Mouse (Mus musculus) cerebellum, adult 9-11 months (tissue): ENCODE measurements around the gene Ankrd35.
A peak's percentile ranks its signal among the peaks of the same experiment; 100 is the strongest.
"Not testable (repeated sequence)": the region's sequence is repeated elsewhere in the genome, so short reads cannot be mapped to it uniquely, and the experiment has no call there.

Source experiments
- DNase-seq: peaks from one replicate; pipeline ENCODE4 v3.0.0; 2022

Gene Ankrd35

DNA sequence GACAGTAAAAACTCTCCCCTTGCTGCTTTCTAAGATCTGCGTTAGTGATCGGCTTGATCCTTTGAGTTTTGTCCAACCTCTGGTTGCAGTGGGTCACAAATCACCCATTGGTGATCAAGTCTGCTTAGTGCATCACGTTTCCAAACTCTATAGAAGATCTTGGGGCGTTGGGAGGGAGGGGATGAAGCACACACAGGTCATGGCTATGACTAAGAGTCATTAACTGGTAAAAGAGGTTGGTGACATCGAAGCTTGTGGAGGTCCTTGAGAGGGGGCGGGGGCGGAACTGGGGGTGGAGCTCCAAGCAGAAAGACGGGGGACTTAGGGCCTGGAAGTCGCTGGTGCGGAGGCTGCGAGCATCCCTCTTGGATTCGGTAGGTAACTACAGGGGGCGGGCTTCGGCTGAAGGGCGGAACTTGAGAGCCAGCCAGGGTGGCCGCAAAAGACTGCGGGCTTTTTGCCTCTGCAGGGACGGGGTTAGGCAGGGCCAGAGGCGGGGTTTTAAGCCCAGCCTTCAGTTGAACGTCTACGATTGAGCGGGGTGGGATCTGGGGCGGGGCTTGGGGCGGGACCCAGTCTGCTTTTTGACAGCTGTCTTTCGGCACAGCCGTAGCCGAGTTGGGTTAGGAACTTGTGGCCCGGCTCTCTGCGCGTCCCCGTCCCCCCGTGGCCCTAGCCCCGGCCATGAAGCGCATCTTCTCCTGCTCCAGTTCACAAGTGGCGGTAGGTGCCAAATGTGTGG lies at the start of gene Ankrd35:
Gene Ankrd35, plus strand, starts transcription at position 405 of the 742 bp plus-strand sequence.
- peak; percentile 89 for DNase-seq

DNA sequence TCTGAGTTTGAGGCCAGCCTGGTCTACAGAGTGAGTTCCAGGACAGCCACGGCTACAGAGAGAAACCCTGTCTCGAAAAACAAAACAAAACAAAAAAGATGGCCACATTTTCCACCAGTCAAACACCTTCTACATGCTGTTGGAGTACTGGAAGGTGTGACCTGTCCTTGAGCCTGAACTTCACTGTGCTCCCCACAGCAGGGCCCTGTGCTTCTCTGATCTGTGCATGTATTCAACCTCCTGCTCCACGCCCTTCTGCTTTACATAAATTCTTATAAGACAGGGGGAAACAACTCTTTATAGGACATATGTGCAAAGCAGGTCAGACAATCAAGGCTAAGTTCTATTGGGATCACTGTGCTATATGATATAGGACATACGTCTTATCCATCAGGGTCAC lies 46.7 kb upstream of the Ankrd35 start:
- no peak for DNase-seq

DNA sequence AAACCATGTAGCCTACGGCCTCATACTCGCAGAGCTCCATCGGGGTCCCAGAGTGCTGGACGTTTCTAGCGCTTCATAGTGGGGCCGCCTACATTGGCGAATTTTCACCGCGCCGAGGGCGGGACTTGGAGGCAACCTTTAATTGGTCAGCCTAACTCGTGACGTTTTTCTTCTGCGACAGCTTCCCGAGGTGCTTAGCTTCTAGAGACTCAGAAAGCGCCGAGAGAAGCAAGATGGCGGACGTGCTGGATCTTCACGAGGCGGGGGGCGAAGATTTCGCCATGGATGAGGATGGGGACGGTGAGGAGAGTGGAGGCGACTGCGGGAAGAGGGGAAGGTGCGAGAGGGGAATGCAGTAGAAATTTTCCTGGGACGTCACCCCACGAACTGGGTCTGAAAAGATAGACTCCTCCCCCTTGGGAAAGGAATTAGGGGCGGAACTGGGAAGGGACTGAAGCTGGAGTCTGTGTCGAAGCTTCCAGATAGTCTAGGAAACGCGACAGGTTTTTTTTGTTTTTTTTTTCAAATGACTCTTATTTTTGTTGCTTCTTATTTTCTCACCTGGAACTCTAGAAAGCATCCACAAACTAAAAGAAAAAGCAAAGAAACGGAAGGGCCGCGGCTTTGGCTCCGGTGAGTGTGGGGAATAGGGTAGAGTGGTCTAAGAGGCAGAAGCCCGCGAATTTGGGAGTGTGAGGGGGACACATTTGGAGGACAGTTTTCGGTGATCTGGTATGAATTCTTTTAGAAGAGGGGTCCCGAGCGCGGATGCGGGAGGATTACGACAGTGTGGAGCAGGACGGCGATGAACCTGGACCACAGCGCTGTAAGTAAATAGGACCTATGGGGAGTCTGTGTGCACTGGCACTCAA lies 40.0 kb upstream of the Ankrd35 start, which contains the start of gene Rbm8a:
Gene Rbm8a, plus strand, starts transcription at position 205 of the 872 bp plus-strand sequence.
- peak; percentile 97 for DNase-seq

DNA sequence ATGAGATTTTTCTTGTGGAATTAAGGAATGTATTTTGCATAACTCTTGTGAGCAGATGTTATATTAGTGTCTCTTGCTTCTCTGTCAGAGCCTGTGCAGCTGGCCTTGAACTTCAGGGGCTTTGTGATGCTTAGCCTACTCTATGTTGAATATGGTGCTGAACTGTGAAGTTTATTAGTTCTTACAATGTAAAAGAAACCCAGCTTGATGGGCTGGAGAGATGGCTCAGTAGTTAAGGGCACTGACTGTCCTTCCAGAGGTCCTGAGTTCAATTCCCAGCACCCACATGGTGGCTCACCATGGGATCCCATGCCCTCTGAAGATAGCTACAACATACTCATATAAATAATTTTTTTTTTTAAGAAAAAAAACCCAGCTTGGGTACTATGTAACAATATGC lies 37.9 kb upstream of the Ankrd35 start:
- DNase-seq, result no peak

DNA sequence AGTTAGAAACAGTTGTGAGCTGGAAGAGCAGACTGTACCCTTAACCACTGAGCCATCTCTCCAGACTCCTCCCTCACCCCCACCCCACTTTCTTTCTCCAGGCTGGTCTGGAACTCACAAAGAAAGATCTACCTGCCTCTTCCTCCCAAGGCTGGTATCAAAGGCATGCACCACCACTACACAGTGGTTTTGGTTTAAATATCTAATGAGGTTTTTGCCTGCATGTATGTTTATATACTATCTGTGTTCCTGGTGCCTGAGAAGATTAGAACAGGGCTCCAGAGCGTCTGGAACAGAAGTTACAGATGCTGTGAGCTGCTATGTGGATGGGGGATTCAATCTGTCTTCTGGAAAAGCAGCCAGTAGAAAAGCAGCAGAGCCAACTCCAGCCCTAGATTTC lies 35.9 kb upstream of the Ankrd35 start:
- DNase-seq, result no peak

DNA sequence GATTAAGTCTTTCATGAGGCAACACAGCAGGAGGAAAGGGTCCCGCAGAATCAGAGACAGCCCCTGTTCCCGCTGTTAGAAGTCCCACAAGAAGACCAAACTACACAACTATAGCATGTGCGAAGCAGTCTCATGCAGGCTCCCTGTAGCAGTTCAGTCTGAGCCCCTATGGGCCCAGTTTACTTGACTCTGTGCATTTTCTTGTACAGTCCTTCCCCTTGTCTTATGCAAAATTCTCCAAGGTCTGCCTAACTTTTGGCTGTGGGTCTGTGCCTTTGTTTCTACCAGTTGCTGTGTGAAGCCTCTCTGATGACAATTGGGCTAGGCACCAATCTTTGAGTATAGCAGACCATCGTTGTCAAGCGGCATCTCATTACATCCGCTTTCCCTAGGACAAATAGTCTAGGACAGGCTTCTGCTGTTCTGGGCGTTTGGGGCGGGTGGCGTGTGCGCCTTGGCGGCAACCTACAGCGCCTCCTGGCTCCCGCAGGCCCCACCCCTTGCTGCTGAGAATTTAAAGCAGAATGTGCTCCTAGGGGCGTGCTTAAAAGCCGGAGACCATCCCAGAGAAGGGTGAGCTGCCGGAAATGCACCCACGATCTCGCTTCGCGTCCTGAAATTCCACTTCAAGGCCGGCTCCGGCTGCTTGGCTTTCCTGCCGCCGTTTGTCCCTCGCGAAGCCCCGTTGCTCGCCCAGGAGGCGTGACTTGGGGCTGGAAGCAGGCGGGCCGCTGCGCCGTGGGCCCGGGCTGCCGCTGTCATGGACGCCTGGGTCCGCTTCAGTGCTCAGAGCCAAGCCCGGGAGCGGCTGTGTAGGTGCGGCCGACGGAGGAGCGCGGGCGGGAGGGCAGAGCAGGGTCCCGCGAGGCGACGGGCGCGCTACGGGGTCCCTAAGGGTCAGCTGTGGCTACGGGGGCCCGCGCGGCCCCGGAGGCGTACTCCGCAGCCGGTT lies 34.7 kb upstream of the Ankrd35 start, which contains the start of the genes Pex11b and Gm42957:
Gene Pex11b, plus strand, starts transcription at position 449 of the 952 bp plus-strand sequence.
Gene Gm42957, plus strand, starts transcription at position 547 of the 952 bp plus-strand sequence.
- peak; percentile 85 for DNase-seq

DNA sequence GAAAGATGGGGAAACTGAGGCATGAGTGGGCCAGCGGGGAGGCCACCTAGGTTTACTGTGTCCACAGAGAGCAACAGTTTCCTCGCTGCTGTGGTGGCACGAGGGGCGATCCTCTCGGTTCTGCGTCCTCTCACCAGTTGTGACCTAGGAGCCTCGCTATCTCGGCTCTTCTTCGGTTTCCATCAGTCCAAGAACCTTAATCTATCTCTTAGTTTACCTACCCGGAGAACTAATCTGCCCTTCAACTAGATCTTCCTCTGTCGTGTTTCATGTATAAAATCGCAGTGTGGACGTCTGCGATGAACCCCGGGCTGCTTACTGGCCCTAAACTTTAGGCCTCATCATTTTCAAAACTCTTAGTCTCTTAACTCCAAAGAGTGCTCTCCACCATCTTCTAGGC lies 34.0 kb upstream of the Ankrd35 start:
- DNase-seq, result no peak

DNA sequence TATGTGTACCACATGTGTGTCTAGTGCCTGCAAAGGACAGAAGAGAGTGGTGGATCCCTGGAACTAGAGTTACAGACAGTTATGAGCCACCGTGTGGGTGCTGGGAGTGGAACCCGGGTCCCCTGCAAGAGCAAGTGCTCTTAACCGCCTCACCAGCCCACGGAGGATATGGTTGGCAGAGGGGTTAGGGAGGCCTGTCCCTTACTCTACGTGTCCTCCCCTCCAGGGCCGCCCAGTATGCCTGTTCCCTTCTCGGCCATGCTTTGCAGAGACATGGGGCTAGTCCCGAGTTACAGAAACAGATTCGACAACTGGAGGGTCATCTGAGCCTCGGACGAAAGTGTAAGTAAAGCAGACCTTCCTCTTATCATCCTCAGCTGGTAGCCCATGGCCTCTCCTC lies 33.5 kb upstream of the Ankrd35 start:
- DNase-seq, result peak; percentile 27

DNA sequence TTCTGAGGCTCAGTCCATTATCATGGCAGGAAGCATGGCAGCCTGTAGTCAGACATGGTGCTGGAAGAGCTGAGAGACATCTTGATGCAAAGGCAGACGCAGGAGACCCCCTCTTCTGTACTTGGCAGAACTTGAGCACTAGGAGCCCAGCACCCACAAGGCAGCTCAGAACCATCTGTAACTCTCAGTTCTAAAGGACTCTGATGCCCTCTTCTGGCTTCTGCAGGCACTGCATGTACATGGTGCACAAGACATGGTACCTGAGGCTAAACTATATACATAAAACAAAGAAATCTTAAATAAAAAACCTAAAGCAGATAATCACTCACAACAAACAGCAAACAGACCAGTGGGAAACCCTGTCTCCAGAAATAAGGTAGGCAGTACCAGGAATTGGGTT lies 30.7 kb upstream of the Ankrd35 start:
- peak; percentile 52 for DNase-seq

DNA sequence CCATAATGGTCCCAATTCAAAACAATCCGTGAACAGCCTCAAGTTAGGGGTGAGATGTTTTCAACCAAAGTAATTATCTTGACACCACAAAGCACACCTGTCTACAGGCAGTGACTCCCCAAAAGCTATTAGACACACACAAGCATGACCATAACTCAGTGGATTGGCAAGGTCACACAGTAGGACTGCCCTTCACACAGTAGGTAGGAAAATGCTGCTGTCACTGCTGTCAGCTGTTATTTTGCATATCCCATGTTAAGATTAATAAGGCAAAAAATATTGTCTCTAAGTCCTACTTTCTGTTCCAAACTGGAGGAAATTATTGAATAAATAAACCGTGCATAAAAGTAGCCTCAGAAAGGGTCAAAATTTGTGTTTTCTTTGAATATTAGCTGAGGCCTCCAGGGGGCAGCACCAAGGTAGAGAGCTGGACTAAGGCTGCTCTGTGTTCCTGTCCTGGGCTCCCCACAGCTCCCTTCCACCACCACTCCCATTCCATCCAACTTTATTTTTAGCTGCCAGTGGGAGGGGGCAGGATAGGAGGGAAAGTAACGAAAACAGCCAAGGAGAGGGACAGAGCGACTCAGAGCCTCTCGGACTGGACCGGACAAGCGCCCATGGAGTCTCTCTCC lies 24.8 kb upstream of the Ankrd35 start, which contains the start of gene Itga10:
Gene Itga10, plus strand, starts transcription at position 567 of the 632 bp plus-strand sequence.
- DNase-seq, result peak; percentile 41

DNA sequence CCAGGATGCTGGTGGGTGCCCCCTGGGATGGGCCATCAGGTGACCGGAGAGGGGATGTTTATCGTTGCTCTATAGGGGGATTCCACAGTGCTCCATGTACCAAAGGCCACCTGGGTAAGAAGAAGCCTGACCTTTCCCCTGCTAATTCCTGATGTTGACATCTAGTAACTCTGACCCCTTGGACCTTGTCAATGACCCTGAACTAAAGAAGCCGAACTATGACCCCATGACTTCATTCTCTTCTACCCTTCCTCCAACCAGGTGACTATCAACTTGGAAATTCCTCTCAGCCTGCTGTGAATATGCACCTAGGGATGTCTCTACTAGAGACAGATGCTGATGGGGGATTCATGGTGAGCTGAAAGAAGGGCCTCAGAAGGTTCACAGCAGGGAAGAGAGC lies 22.6 kb upstream of the Ankrd35 start:
- no peak for DNase-seq

DNA sequence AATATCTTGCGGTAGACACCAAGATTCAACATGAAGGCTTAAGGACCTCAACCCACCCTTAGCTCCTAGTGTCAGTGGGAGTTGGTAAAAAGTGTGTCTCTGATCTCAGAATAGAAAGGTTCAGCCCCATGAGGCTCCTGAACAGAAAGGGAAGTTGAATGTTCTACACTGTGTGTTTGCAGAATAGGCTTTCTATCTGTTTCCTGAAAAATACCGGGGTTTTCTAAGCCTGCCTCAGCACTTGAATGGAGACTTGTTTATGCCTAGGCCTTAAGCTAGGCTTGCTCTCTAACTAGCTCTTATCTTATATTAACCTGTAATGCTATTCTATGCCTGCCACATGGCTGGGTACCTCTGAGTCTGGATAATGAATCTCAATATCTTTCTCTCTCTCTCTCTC lies 9.0 kb upstream of the Ankrd35 start:
- no peak for DNase-seq

DNA sequence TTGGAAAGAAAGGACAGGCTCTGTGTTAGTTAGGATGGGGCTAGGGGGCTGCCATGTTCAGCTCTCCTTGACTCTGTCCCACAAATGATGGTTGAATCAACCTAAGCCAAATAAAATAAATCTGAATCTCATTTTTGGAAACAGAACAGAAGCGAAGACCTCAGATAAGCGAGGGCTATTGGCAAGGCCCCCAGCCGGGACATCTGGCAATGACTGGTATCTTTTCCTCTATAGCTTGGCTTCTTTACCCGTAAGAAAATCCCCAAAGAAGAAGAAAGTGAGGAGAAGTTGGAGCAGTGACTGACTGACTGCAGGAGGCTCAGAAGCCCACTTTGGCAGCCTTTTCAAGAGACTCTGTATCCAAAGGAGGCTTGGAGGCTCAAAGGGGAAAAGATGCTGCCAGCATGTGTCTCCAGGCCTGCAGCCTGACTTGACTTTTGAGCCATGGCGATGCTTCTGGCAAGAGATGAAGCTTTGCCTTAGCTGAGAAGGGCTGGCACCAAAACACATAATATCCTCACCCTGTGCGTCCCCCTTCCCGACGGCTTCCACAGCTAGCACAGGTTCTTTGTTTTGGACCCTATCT lies 7.1 kb upstream of the Ankrd35 start:
- DNase-seq, result peak; percentile 45

DNA sequence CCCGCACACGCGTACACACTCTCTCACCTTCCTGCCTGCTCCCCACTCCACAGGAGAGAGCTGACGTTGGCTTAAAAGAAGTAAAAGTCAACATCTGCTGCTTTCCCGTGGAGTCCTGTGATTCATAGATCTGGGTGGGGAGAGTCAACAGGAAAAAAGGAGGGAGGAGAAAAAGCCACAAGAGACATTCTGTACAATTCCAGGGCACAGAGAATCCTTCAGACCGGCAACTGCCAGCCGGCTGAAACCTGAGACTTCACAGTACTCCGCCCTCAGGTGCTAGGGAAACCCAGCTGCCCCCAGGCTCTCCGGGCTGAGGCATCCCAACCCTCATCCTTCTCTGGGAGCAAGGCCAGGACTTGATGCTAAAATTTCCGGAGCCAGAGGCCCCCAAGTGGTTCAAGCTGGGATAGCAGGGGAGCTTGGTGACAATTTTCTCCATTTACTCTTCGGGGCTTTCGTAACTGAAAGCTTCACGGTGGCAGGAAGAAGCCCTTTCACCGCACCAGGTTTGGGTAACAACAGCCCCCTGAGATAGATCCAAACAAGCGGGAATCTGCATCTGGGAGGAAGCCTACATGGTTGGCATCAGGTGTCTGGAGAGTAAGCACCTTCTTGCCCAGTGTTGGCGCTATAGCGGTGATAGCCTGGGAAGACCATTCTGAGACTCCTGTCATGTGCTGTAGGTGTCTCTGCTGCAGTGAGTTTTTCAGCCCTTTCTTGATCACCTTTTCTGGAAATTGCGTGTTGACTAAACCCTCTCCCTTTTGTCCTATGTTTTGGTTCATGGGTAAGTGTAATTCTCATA lies 6.3 kb upstream of the Ankrd35 start:
- DNase-seq, result peak; percentile 88

DNA sequence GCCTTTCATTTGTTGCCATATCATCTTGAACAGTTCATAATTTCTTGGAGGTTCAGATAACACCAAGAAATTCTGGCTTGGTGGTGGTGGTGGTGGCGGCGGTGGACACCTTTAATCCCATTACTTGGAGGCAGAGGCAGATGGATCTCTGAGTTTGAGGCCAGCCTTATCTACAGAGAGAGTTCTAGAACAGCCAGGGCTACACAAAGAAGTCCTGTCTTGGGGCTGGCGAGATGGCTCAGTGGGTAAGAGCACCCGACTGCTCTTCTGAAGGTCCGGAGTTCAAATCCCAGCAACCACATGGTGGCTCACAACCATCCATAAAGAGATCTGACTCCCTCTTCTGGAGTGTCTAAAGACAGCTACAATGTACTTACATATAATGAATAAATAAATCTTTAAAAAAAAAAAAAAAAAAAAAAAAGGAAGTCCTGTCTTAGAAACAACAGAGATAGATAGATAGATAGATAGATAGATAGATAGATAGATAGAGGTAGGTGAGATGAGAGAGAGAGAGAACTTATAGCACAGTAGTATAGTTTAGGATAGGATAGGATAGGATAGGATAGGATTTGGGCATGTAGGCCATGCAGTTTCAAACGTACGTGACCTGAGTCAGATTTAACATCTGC lies 4.1 kb upstream of the Ankrd35 start:
- DNase-seq, result not testable (repeated sequence)

DNA sequence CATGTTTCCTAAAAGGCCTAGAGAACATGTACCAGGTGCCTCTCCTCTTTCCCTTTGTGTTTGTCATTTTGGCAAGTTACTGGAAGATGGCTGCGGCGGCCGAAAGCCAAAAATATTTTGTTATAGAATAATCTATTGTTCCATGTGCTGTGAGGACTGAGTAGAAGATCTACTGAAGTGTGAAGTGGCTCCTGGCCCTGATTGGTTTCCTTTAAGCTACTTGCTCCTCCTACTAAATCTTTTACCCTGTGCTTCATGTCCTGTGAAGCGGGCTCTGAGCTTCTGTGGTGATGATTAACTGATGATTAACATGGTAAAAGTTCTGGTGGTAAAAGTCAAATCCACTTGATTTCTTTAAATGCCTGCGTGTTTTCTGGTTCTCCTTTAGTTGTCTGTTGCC lies 3.0 kb upstream of the Ankrd35 start:
- no peak for DNase-seq

DNA sequence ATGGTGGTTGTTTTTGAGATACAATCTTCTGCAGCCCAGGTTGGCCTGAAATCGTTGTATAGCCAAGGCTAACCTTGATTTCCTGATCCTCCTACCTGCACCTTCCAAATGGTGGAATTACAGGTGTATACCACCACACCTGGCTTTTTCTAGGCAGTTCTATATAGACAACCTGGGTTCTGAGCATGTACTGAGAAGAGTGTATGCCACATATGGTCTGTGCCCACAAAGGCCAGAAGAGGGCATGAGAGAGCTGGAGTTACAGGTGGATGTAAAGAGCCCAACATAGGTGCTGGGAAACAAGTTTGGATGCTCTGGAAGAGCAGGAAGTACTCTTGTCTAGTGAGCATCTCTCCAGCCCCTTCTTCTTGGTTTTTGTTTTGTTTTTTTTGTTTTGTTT lies 2.6 kb upstream of the Ankrd35 start:
- no peak for DNase-seq

DNA sequence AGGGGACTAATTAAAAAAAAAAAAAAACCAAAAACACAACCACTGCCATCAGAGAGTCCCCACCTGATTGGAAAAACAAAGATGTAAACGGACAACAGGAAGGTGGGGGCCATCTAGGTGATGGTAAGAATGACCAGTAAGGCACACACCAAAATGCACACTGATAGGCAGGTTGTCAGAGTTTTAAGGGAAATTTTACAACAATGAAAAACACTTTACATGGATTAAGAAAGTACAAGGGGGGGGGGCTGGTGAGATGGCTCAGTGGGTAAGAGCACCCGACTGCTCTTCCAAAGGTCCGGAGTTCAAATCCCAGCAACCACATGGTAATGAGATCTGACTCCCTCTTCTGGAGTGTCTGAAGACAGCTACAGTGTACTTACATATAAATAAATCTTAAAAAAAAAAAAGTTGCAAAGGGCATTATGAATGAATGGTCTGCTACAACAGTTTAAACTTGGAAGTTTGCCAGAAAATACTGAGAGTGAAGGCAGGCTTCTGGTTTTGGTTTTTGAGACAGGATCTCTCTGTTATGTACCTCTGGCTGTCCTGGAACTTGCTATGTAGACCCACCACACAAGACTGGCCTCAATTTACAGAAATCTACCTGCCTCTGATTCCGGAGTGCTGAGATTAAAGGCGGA lies 1.4 kb upstream of the Ankrd35 start:
- no peak for DNase-seq

DNA sequence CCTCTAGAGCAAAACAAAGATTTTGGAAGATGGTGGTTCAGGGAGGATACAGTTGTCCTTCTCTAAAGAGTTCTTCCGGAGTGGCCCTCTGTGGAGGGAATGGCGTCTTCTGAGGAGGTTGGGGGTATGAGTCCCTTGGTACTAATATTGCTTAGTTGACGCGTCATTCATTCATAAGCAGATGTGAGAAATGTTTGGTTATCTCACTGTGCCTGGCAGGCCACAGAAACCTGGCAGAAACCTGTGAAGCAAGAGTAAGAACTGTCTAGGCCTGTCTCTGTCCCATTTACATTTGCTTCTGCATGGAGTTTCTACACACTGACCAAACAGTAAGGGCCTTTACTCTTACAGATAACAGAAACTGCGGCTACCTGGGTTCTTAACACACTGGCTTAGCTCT lies 1.6 kb downstream of the Ankrd35 start:
- no peak for DNase-seq

DNA sequence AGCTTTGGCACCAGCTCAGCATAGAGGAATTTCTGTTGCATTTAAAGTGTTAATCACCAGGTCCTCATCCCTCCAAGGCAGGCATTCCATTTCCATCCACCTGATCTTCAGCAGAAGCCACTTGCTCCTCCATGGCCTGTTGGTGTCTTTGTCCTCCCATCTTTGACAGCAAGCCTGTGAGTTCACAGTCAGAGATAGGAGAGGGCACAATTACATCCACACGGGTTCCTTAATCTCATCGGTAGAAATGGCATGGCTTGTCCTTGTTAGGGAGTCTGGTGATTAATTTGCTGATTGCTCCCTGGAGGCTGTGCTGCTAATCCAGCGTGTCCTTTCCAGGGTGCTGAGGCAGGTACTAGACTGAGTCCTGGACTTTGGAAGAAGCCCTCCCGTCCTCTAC lies 3.6 kb downstream of the Ankrd35 start:
- DNase-seq, result no peak
